Mouse (Mus musculus) macrophage (primary cell): ENCODE measurements around the gene Alox5. TPM values are rescaled to one million over a fixed set of nuclear protein-coding genes. Genes with fewer than 3 reads are reported as not detected.

ENCODE experiments used
- H3K27ac ChIP-seq: fragments of 350-480 bp; formaldehyde crosslinking; 2 replicates; pipeline ENCODE4 v1.9.0; 2021
- H3K36me3 ChIP-seq: fragments of 350-480 bp; formaldehyde crosslinking; 2 replicates; pipeline ENCODE4 v1.9.0; 2021; ENCODE audit errors: inconsistent target
- H3K4me3 ChIP-seq: fragments of 350-480 bp; formaldehyde crosslinking; 2 replicates; pipeline ENCODE4 v1.9.0; 2021; ENCODE audit errors: inconsistent target
- H3K79me2 ChIP-seq: fragments of 350-480 bp; formaldehyde crosslinking; 2 replicates; pipeline ENCODE4 v1.9.0; 2021; ENCODE audit errors: inconsistent target
- WGBS: methylation state at CpG from one replicate; pipeline ENCODE4 v1.1.7; 2026; ENCODE audit warnings: inconsistent platforms; ENCODE audit not compliant: missing documents; 5-methylcytosine and 5-hydroxymethylcytosine counted together
- polyA plus RNA-seq: library from polyadenylated mRNA; stranded (reverse); fragments of 250-400 nt; gene quantifications from 3 replicates; pipeline ENCODE4 v1.2.4, GENCODE M21; 2018; ENCODE audit warnings: inconsistent platforms

Gene Alox5
- polyA plus RNA-seq, 1 experiment from 2014 or later = 0.86 TPM

GRCm38 (mm10) chr6:116386045-116386415, 74.9 kb downstream of the Alox5 start:
- 92% methylated on average over 4 of the region's 4 CpGs for WGBS

GRCm38 (mm10) chr6:116385194-116386044, 75.6 kb downstream of the Alox5 start:
- 87% methylated on average over 5 of the region's 5 CpGs for WGBS
- Histone ChIP-seq H3K27ac (no peak overlapping the region), H3K36me3 (no peaks in the 10 kb centered on the region), H3K79me2 (peaks cover 38% of the 10 kb centered on the region; the same call in 1 of the 2 replicates), H3K4me3 (no peak overlapping the region)

More at GRCm38 (mm10) chr6:116386045-116386415, 74.9 kb downstream of the Alox5 start:
- Histone ChIP-seq H3K4me3 (no peak overlapping the region), H3K79me2 (peaks cover 34% of the 10 kb centered on the region; the same call in 1 of the 2 replicates), H3K27ac (no peak overlapping the region), H3K36me3 (no peaks in the 10 kb centered on the region)

- H3K79me2 ChIP-seq = peaks cover 48% of the 10 kb centered on the region; the same call in 1 of the 2 replicates
- no peak overlapping the region for H3K4me3 ChIP-seq
- no peak overlapping the region for H3K27ac ChIP-seq
- WGBS = 94% methylated on average over 10 of the region's 10 CpGs
- H3K36me3 ChIP-seq = no peaks in the 10 kb centered on the region
Measured at GRCm38 (mm10) chr6:116383582-116383981, 77.4 kb downstream of the Alox5 start.

GRCm38 (mm10) chr6:116381605-116382004, 79.4 kb downstream of the Alox5 start:
- no peaks in the 10 kb centered on the region for H3K36me3 ChIP-seq

GRCm38 (mm10) chr6:116380157-116380556, 80.8 kb downstream of the Alox5 start:
- H3K79me2 ChIP-seq = peaks cover 55% of the 10 kb centered on the region; the same call in 1 of the 2 replicates
- 88% methylated on average over 1 of the region's 3 CpGs for WGBS
- no peak overlapping the region for H3K4me3 ChIP-seq
- no peaks in the 10 kb centered on the region for H3K36me3 ChIP-seq
- H3K27ac ChIP-seq = no peak overlapping the region

More at GRCm38 (mm10) chr6:116381605-116382004, 79.4 kb downstream of the Alox5 start:
- peaks cover 53% of the 10 kb centered on the region; the same call in 1 of the 2 replicates for H3K79me2 ChIP-seq
- H3K27ac ChIP-seq = no peak overlapping the region
- H3K4me3 ChIP-seq = no peak overlapping the region
- 31% methylated on average over 2 of the region's 2 CpGs for WGBS

GRCm38 (mm10) chr6:116378892-116379291, 82.1 kb downstream of the Alox5 start:
- H3K27ac ChIP-seq = no peak overlapping the region
- 97% methylated on average over 6 of the region's 7 CpGs for WGBS
- no peak overlapping the region for H3K4me3 ChIP-seq
- H3K36me3 ChIP-seq = no peaks in the 10 kb centered on the region
- H3K79me2 ChIP-seq = peaks cover 63% of the 10 kb centered on the region; the same call in 1 of the 2 replicates

- Histone ChIP-seq H3K27ac (no peak overlapping the region), H3K4me3 (no peak overlapping the region), H3K79me2 (peaks cover 74% of the 10 kb centered on the region), H3K36me3 (no peaks in the 10 kb centered on the region)
Measured at GRCm38 (mm10) chr6:116374618-116375017, 86.4 kb downstream of the Alox5 start.

- Histone ChIP-seq H3K79me2 (peaks cover 74% of the 10 kb centered on the region), H3K27ac (no peak overlapping the region), H3K36me3 (no peaks in the 10 kb centered on the region), H3K4me3 (no peak overlapping the region)
- WGBS = 100% methylated on average over 1 of the region's 1 CpGs
Measured at GRCm38 (mm10) chr6:116374136-116374535, 86.8 kb downstream of the Alox5 start.

- WGBS = 93% methylated on average over 3 of the region's 3 CpGs
- no peak overlapping the region for H3K4me3 ChIP-seq
- H3K27ac ChIP-seq = no peak overlapping the region
Measured at GRCm38 (mm10) chr6:116371500-116371899, 89.5 kb downstream of the Alox5 start.

GRCm38 (mm10) chr6:116370216-116370976, 90.6 kb downstream of the Alox5 start:
- H3K36me3 ChIP-seq = no peaks in the 10 kb centered on the region
- H3K4me3 ChIP-seq = no peak overlapping the region
- 94% methylated on average over 6 of the region's 6 CpGs for WGBS
- no peak overlapping the region for H3K27ac ChIP-seq
- peaks cover 97% of the 10 kb centered on the region for H3K79me2 ChIP-seq

More at GRCm38 (mm10) chr6:116371500-116371899, 89.5 kb downstream of the Alox5 start:
- peaks cover 90% of the 10 kb centered on the region for H3K79me2 ChIP-seq
- no peaks in the 10 kb centered on the region for H3K36me3 ChIP-seq

GRCm38 (mm10) chr6:116369811-116370210, 91.2 kb downstream of the Alox5 start:
- WGBS = 100% methylated on average over 1 of the region's 1 CpGs
- peaks cover 97% of the 10 kb centered on the region for H3K79me2 ChIP-seq
- no peaks in the 10 kb centered on the region for H3K36me3 ChIP-seq
- no peak overlapping the region for H3K27ac ChIP-seq
- no peak overlapping the region for H3K4me3 ChIP-seq

GRCm38 (mm10) chr6:116367971-116368370, 93.0 kb downstream of the Alox5 start:
- WGBS = 93% methylated on average over 11 of the region's 11 CpGs

GRCm38 (mm10) chr6:116361993-116362392, 99.0 kb downstream of the Alox5 start:
- Histone ChIP-seq H3K27ac (no peak overlapping the region), H3K79me2 (peaks cover 99% of the 10 kb centered on the region), H3K36me3 (no peaks in the 10 kb centered on the region), H3K4me3 (no peak overlapping the region)
- 96% methylated on average over 4 of the region's 4 CpGs for whole genome bisulfite sequencing

More at GRCm38 (mm10) chr6:116367971-116368370, 93.0 kb downstream of the Alox5 start:
- H3K4me3 ChIP-seq = no peak overlapping the region
- H3K79me2 ChIP-seq = peaks cover 98% of the 10 kb centered on the region
- no peaks in the 10 kb centered on the region for H3K36me3 ChIP-seq
- no peak overlapping the region for H3K27ac ChIP-seq

GRCm38 (mm10) chr6:116361463-116361862, 99.5 kb downstream of the Alox5 start:
- H3K36me3 ChIP-seq = no peaks in the 10 kb centered on the region
- no peak overlapping the region for H3K4me3 ChIP-seq
- H3K27ac ChIP-seq = no peak overlapping the region
- peaks cover 99% of the 10 kb centered on the region for H3K79me2 ChIP-seq
- WGBS = 95% methylated on average over 3 of the region's 3 CpGs
